Mouse (Mus musculus) left cerebral cortex, postnatal 4 days (tissue): Measurements from ENCODE around the gene 4930402H24Rik. TPM values are rescaled to one million over a fixed set of nuclear protein-coding genes. Genes with fewer than 3 reads are reported as not detected.
A peak's percentile ranks its signal among the peaks of the same experiment; 100 is the strongest.
"Not testable (repeated sequence)": the region's sequence is repeated elsewhere in the genome, so short reads cannot be mapped to it uniquely, and the experiment has no call there.

Experiments used
- DNase-seq: peaks from one replicate; pipeline ENCODE4 v3.0.0-alpha.2; 2022
- intact Hi-C: fragments of 180-260 bp; cut with DNase I; formaldehyde crosslinking; loops from one replicate; pipeline ENCODE4 v1.15.1; 2025
- total RNA-seq, 2 experiments: library from RNA; stranded (reverse); gene quantifications; 2 replicates each; pipeline ENCODE4 v1.2.3; 2021

The 4930402H24Rik gene
- total RNA-seq, 2 experiments from 2014 or later, result 105 to 113 TPM

GRCm38 (mm10) chr2:130862091-130862490 is 44.1 kb downstream of the 4930402H24Rik start:
- intact Hi-C loops, result no loop called here
- no peak for DNase-seq

GRCm38 (mm10) chr2:130852964-130853363 is 53.2 kb downstream of the 4930402H24Rik start:
- intact Hi-C loops, result no loop called here

GRCm38 (mm10) chr2:130851363-130852246 is 54.6 kb downstream of the 4930402H24Rik start:
- intact Hi-C loops, result no loop called here
- no peak for DNase-seq

More at GRCm38 (mm10) chr2:130852964-130853363, 53.2 kb downstream of the 4930402H24Rik start:
- no peak for DNase-seq

GRCm38 (mm10) chr2:130849688-130850087 is 56.5 kb downstream of the 4930402H24Rik start:
- intact Hi-C loops, result no loop called here
- no peak for DNase-seq

- intact Hi-C loops, result no loop called here
- no peak for DNase-seq
Measured at GRCm38 (mm10) chr2:130848313-130848712, 57.9 kb downstream of the 4930402H24Rik start.

- intact Hi-C loops, result no loop called here
- DNase-seq, result no peak
Measured at GRCm38 (mm10) chr2:130843623-130844022, 62.6 kb downstream of the 4930402H24Rik start.

- DNase-seq, result peak; percentile 77
- intact Hi-C loops, result no loop called here
Measured at GRCm38 (mm10) chr2:130840846-130841245, 65.4 kb downstream of the 4930402H24Rik start.

- peak; percentile 80 for DNase-seq
- intact Hi-C loops, result loop anchor here (5.0 kb wide), 1 partner anchor 67 kb away; the partner anchor contains the start of genes 4930402H24Rik and Atrn
Measured at GRCm38 (mm10) chr2:130839874-130840661, 66.1 kb downstream of the 4930402H24Rik start.

- intact Hi-C loops, result loop anchor here (5.0 kb wide), 1 partner anchor 68 kb away; the partner anchor contains the start of genes 4930402H24Rik and Atrn
- no peak for DNase-seq
Measured at GRCm38 (mm10) chr2:130839528-130839873, 66.7 kb downstream of the 4930402H24Rik start.

- intact Hi-C loops, result loop anchor here (5.0 kb wide), 1 partner anchor 68 kb away; the partner anchor contains the start of genes 4930402H24Rik and Atrn
- peak; percentile 25 for DNase-seq
Measured at GRCm38 (mm10) chr2:130839084-130839483, 67.1 kb downstream of the 4930402H24Rik start.

GRCm38 (mm10) chr2:130838131-130838530 is 68.1 kb downstream of the 4930402H24Rik start:
- intact Hi-C loops, result loop anchor here (5.0 kb wide), 1 partner anchor 69 kb away; the partner anchor contains the start of genes 4930402H24Rik and Atrn

GRCm38 (mm10) chr2:130833699-130834098 is 72.5 kb downstream of the 4930402H24Rik start:
- intact Hi-C loops, result no loop called here
- DNase-seq, result no peak

More at GRCm38 (mm10) chr2:130838131-130838530, 68.1 kb downstream of the 4930402H24Rik start:
- DNase-seq, result no peak

- intact Hi-C loops, result no loop called here
- DNase-seq, result no peak
Measured at GRCm38 (mm10) chr2:130832582-130832981, 73.6 kb downstream of the 4930402H24Rik start.

- intact Hi-C loops, result no loop called here
Measured at GRCm38 (mm10) chr2:130832012-130832411, 74.2 kb downstream of the 4930402H24Rik start.

GRCm38 (mm10) chr2:130830236-130830635 is 76.0 kb downstream of the 4930402H24Rik start:
- intact Hi-C loops, result no loop called here
- DNase-seq, result no peak

More at GRCm38 (mm10) chr2:130832012-130832411, 74.2 kb downstream of the 4930402H24Rik start:
- DNase-seq, result no peak

- intact Hi-C loops, result no loop called here
Measured at GRCm38 (mm10) chr2:130829496-130829895, 76.7 kb downstream of the 4930402H24Rik start.

GRCm38 (mm10) chr2:130828668-130829067 is 77.5 kb downstream of the 4930402H24Rik start:
- no peak for DNase-seq
- intact Hi-C loops, result no loop called here

More at GRCm38 (mm10) chr2:130829496-130829895, 76.7 kb downstream of the 4930402H24Rik start:
- no peak for DNase-seq

- intact Hi-C loops, DNase-seq: not testable (repeated sequence)
Measured at GRCm38 (mm10) chr2:130828066-130828465, 78.1 kb downstream of the 4930402H24Rik start.

- intact Hi-C loops, result no loop called here
- DNase-seq, result peak; percentile 56
Measured at GRCm38 (mm10) chr2:130827410-130827809, 78.8 kb downstream of the 4930402H24Rik start.

- intact Hi-C loops, result loop anchor here (5.0 kb wide), 1 partner anchor 128 kb away; no protein-coding TSS in a partner anchor
Measured at GRCm38 (mm10) chr2:130818838-130819647, 87.2 kb downstream of the 4930402H24Rik start.

More at GRCm38 (mm10) chr2:130818838-130819647, 87.2 kb downstream of the 4930402H24Rik start:
- DNase-seq, result peak; percentile 68
